9 mouse cellular contexts compared by ENCODE assay signal in genomic region chr4:137910382-137911009, GRCm38 (mm10). TPM values are rescaled to one million over a fixed set of nuclear protein-coding genes. Genes with fewer than 3 reads are reported as not detected.
A peak's percentile ranks its signal among the peaks of the same experiment; 100 is the strongest.
DNase-seq lines count a peak whose midpoint lies in the region; ATAC-seq and TF ChIP-seq lines count a peak whose summit lies in the region.
"Had no signal": no experiment of that assay in that cellular context is flagged by ENCODE, and none has a peak within 500 bp of the region (broad histone marks: within the 10 kb centered on the region; RNA-seq: fewer than 3 reads in every experiment).

No protein-coding gene starts in this region.

- no peak for TF ChIP-seq POLR2A in testis, adult 2 months (IDR thresholded peaks at IDR 0.05; ENCODE audit: control insufficient read depth, low read depth, low read length)

- peaks cover 9% of the 10 kb centered on the region; the same call in 1 of the 2 replicates for H3K27me3 ChIP-seq in heart, postnatal 0 days (ENCODE audit: control insufficient read depth, insufficient read depth, low read length)
- peaks cover 3% of the 10 kb centered on the region; the same call in 1 of the 2 replicates for H3K27me3 ChIP-seq in heart, embryonic 10.5 days (ENCODE audit: insufficient read depth, poor library complexity, severe bottlenecking)
- H3K27me3 ChIP-seq in testis, adult 2 months (ENCODE audit: control insufficient read depth, insufficient read depth, low read length), result no peaks in the 10 kb centered on the region

- H3K4me1 ChIP-seq in heart, postnatal 0 days (ENCODE audit: control insufficient read depth, insufficient read depth), result no peaks in the 10 kb centered on the region; the same call in 1 of the 2 replicates
- peaks cover 58% of the 10 kb centered on the region for H3K4me1 ChIP-seq in heart, embryonic 10.5 days
- peaks cover 12% of the 10 kb centered on the region for H3K4me1 ChIP-seq in testis, adult 2 months (ENCODE audit: control insufficient read depth, insufficient read depth, low read length)

- no peak overlapping the region for H3K27ac ChIP-seq in heart, postnatal 0 days (ENCODE audit: low read depth)
- no peak overlapping the region for H3K27ac ChIP-seq in heart, embryonic 10.5 days
- no peak overlapping the region for H3K27ac ChIP-seq in testis, adult 2 months (ENCODE audit: control insufficient read depth, insufficient read depth, low read depth, low read length)
- H3K27ac ChIP-seq: macrophage had no signal

- no peak overlapping the region for H3K4me2 ChIP-seq in heart, postnatal 0 days (ENCODE audit: low read depth, low read length)

- no peak for DNase-seq in heart, postnatal 0 days (ENCODE audit: low spot score)
- DNase-seq in heart, embryonic 10.5 days (ENCODE audit: low spot score), result no peak
- DNase-seq in testis, postnatal 14 days (ENCODE audit: low spot score), result no peak
- DNase-seq in kidney, postnatal 14 days, result peak; percentile 50
- DNase-seq in retina, embryonic 14.5 days (ENCODE audit: low spot score), result no peak
- no peak for DNase-seq in left cerebral cortex, postnatal 25 days (ENCODE audit: low spot score in 2 of 2)

- H3K4me3 ChIP-seq in heart, postnatal 0 days (ENCODE audit: low read depth, low read length), result no peak overlapping the region
- no peak overlapping the region for H3K4me3 ChIP-seq in heart, embryonic 10.5 days
- H3K4me3 ChIP-seq in testis, adult 2 months (ENCODE audit: control insufficient read depth, low read depth, low read length), result no peak overlapping the region

- ATAC-seq in heart, postnatal 0 days (ENCODE audit: insufficient read depth, low read depth), result no peak
- ATAC-seq in activated CD4-positive, CD25-positive, alpha-beta regulatory T cell, adult 4 months, result no peak

- WGBS in heart, postnatal 0 days, result 94% methylated on average over 5 of the region's 5 CpGs
- 87% methylated on average over 5 of the region's 5 CpGs for WGBS in heart, embryonic 10.5 days

- intact Hi-C loops in left cerebral cortex, postnatal 25 days (cut with DNase I), result no loop called here

- no peak overlapping the region for H3K9ac ChIP-seq in heart, postnatal 0 days (replicated peaks; ENCODE audit: low read depth, low read length)

- TF ChIP-seq CTCF in heart, postnatal 0 days (IDR thresholded peaks at IDR 0.05; ENCODE audit: low read depth), result peak; percentile 42; the same call in 1 of the 2 replicates
- TF ChIP-seq CTCF in testis, adult 2 months (IDR thresholded peaks at IDR 0.05; ENCODE audit: control insufficient read depth, insufficient read depth, insufficient replicate concordance, low read depth, low read length), result peak; percentile 35; the same call in 1 of the 2 replicates

- TF ChIP-seq EP300 in heart, postnatal 0 days (IDR thresholded peaks at IDR 0.05; ENCODE audit: low read depth), result no peak

- no peaks in the 10 kb centered on the region for H3K9me3 ChIP-seq in heart, postnatal 0 days (replicated peaks; ENCODE audit: control insufficient read depth, low read length)
- H3K9me3 ChIP-seq in heart, embryonic 10.5 days, result no peaks in the 10 kb centered on the region

- no peaks in the 10 kb centered on the region for H3K36me3 ChIP-seq in heart, postnatal 0 days (replicated peaks; ENCODE audit: control insufficient read depth, insufficient read depth, low read length)
- peaks cover 6% of the 10 kb centered on the region; the same call in 1 of the 2 replicates for H3K36me3 ChIP-seq in heart, embryonic 10.5 days
- no peaks in the 10 kb centered on the region for H3K36me3 ChIP-seq in testis, adult 2 months (ENCODE audit: control insufficient read depth, insufficient read depth, low read length)

RNA-seq across cellular contexts. Expression of gene Ece1, which starts 48.5 kb away (rescaled TPM):
- total RNA-seq in heart, postnatal 0 days (2014; rRNA removed; ENCODE audit: low replicate concordance), result 140 and 238 TPM in 2 replicates
- polyA plus RNA-seq in heart, postnatal 0 days (2015; fragmentation: Nextera tagmentation; extraction: Ambion mirVana), result 35.4 and 35.7 TPM in 2 replicates
- 118 and 165 TPM in 2 replicates for polyA plus RNA-seq in heart, embryonic 10.5 days (2016; fragmentation: Nextera tagmentation; extraction: Ambion mirVana)
- 4.7 and 6.0 TPM in 2 replicates for polyA plus RNA-seq in testis, adult 2 months (2012; rRNA removed)
- 10 to 100 TPM; 17.2 to 18.6 TPM for polyA plus RNA-seq in activated CD4-positive, CD25-positive, alpha-beta regulatory T cell, adult 4 months (2017; shearing (Covaris generic))
- total RNA-seq in left cerebral cortex, postnatal 25 days (2021), result 10 to 100 TPM; 70.5 to 72.2 TPM
